Mouse (Mus musculus) E14TG2a.4 (cell line): Measurements from ENCODE around the gene Zfp800.

Source experiments
- CTCF ChIP-seq: conservative IDR thresholded peaks from 2 replicates; pipeline ENCODE4 v1.5.1; 2014; ENCODE audit warnings: low read length
- NANOG ChIP-seq: IDR thresholded peaks from 2 replicates; pipeline ENCODE4 v1.6.1; 2014; ENCODE audit warnings: borderline replicate concordance, low read length, mixed read lengths

GRCm38 (mm10) chr6:28262198-28262621, 135.6 kb downstream of the Zfp800 start:
- TF ChIP-seq CTCF (no peak), NANOG (no peak)
